Mouse (Mus musculus): ENCODE measurements at regions not wholly inside any gene's neighbourhood (a gene's known extent, or its start where the extent isn't known, plus 50 kb on each side); places are given as distances from the start of the nearest gene placed in this dataset.

DNA sequence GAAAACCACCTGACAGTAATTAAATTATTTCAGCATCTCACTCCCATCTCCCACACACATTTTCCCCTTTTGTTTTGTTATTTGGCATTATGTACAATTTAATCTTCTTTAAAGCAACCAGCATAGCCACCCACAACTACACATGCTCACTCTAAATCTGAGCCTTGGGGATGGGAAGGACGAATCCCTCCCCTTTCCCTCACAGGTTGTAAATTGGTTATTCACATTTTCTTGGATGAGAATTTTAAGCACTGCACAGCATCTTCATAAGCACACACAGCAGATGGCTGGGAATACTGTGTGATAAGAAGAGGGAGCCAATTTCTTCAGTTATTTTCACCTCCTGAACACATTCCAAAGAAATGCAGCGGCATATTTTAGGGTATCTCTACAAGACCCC is 179.0 kb upstream of the Nbea start:
- Histone ChIP-seq H3K9me3 (ENCODE audit: control insufficient read depth, low read length) (no peaks in the 10 kb centered on the region), H3K27ac (replicated peaks; ENCODE audit: low read depth, low read length) (no peak overlapping the region), H3K36me3 (ENCODE audit: control insufficient read depth, insufficient read depth, low read length) (no peaks in the 10 kb centered on the region), H3K4me1 (ENCODE audit: control insufficient read depth, insufficient read depth, low read length) (no peaks in the 10 kb centered on the region), H3K4me3 (replicated peaks; ENCODE audit: low read length) (no peak overlapping the region), H3K27me3 (ENCODE audit: control insufficient read depth, insufficient read depth, low read length) (no peaks in the 10 kb centered on the region), H3K4me2 (replicated peaks; ENCODE audit: low read depth, low read length, severe bottlenecking) (no peak overlapping the region), H3K9ac (ENCODE audit: low read depth, low read length, severe bottlenecking) (no peak overlapping the region)
- TF ChIP-seq POLR2A (IDR thresholded peaks at IDR 0.05; ENCODE audit: borderline replicate concordance, extremely low read depth, insufficient read depth, insufficient read length): no peak
- 76% methylated on average over 2 of the region's 2 CpGs for WGBS
- DNase-seq (ENCODE audit: low spot score) (no peak), ATAC-seq (ENCODE audit: low FRiP score, low read depth) (no peak)

DNA sequence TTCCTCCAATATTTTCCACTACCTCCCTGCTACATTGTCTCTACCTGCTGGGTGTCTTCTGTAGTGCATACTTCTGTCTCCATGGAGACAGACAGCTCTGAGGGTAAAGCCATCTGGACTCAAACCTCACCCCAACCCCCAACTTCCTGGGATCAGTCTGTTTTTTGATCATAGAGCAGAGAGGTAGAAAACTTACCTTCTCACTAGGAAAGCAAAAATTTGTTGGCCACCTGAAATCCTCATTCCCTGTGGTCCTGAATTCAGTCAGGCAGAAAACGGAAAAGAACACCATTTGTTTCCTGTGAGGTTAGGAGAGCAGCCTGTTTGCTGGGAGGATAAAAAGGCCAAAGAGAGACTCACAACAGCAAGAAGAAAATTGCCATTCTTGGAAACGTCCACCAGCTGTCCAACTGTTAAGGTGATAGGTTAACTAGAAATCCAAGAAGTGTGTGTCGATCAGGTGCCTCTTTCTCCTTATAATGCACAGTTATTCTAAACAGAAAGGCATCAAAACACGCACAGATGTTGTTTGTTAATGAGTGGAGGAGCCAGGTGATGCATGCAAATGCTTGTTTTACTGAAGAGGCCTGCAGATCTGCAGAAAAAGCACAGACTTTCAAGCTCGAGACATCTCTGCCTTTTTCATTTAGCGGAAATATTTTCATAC is 173.7 kb upstream of the Nbea start:
- TF ChIP-seq POLR2A (IDR thresholded peaks at IDR 0.05; ENCODE audit: borderline replicate concordance, extremely low read depth, insufficient read depth, insufficient read length): no peak
- 31% methylated on average over 6 of the region's 6 CpGs for WGBS
- H3K4me3 ChIP-seq (replicated peaks; ENCODE audit: low read length): no peak overlapping the region
- no peaks in the 10 kb centered on the region for H3K27me3 ChIP-seq (ENCODE audit: control insufficient read depth, insufficient read depth, low read length)
- no peaks in the 10 kb centered on the region for H3K4me1 ChIP-seq (ENCODE audit: control insufficient read depth, insufficient read depth, low read length)
- ATAC-seq (ENCODE audit: low FRiP score, low read depth) (no peak), DNase-seq (ENCODE audit: low spot score) (no peak)
- no peak overlapping the region for H3K27ac ChIP-seq (replicated peaks; ENCODE audit: low read depth, low read length)
- H3K9ac ChIP-seq (ENCODE audit: low read depth, low read length, severe bottlenecking): no peak overlapping the region
- no peaks in the 10 kb centered on the region for H3K9me3 ChIP-seq (ENCODE audit: control insufficient read depth, low read length)
- no peak overlapping the region for H3K4me2 ChIP-seq (replicated peaks; ENCODE audit: low read depth, low read length, severe bottlenecking)
- H3K36me3 ChIP-seq (ENCODE audit: control insufficient read depth, insufficient read depth, low read length): no peaks in the 10 kb centered on the region

GRCm38 (mm10) chr3:56356163-56356882 is 172.8 kb upstream of the Nbea start:
- TF ChIP-seq POLR2A (IDR thresholded peaks at IDR 0.05; ENCODE audit: borderline replicate concordance, extremely low read depth, insufficient read depth, insufficient read length): no peak
- Histone ChIP-seq H3K4me2 (replicated peaks; ENCODE audit: low read depth, low read length, severe bottlenecking) (no peak overlapping the region), H3K36me3 (ENCODE audit: control insufficient read depth, insufficient read depth, low read length) (no peaks in the 10 kb centered on the region), H3K27me3 (ENCODE audit: control insufficient read depth, insufficient read depth, low read length) (no peaks in the 10 kb centered on the region), H3K9ac (ENCODE audit: low read depth, low read length, severe bottlenecking) (no peak overlapping the region), H3K4me1 (ENCODE audit: control insufficient read depth, insufficient read depth, low read length) (no peaks in the 10 kb centered on the region), H3K4me3 (replicated peaks; ENCODE audit: low read length) (no peak overlapping the region), H3K9me3 (ENCODE audit: control insufficient read depth, low read length) (no peaks in the 10 kb centered on the region), H3K27ac (replicated peaks; ENCODE audit: low read depth, low read length) (no peak overlapping the region)
- ATAC-seq (ENCODE audit: low FRiP score, low read depth) (no peak), DNase-seq (ENCODE audit: low spot score) (no peak)
- 78% methylated on average over 5 of the region's 5 CpGs for WGBS

All from limb, embryonic 14.5 days (tissue).